Mouse (Mus musculus): ENCODE measurements around the gene Rnft2.

- TF ChIP-seq CTCF (IDR thresholded peaks at IDR 0.05; ENCODE audit: low read depth) (no peak), EP300 (IDR thresholded peaks at IDR 0.05; ENCODE audit: low read depth) (no peak)
Observed at GRCm38 (mm10) chr5:118197421-118197820, 47.5 kb downstream of the Rnft2 start.

Data from liver, embryonic 14.5 days (tissue).